Mouse (Mus musculus) intestine, embryonic 14.5 days (tissue): ENCODE measurements around the gene Kcnq4. TPM values are rescaled to one million over a fixed set of nuclear protein-coding genes. Genes with fewer than 3 reads are reported as not detected.

Experiments
- ATAC-seq: fragments of 200-750 bp; cut with Nextera tagmentation; replicated peaks from 2 replicates; pipeline ENCODE4 v1.8.0; 2017; ENCODE audit warnings: low read depth, moderate number of reproducible peaks, moderate TSS enrichment, moderate library complexity; ENCODE audit not compliant: low FRiP score, low TSS enrichment
- DNase-seq: peaks from one replicate; pipeline ENCODE4 v3.0.0-alpha.2; 2018; ENCODE audit warnings: low spot score
- H3K27ac ChIP-seq: fragments of 300-500 bp; sonication (generic); 2 replicates; pipeline ENCODE4 v1.5.1; 2014; ENCODE audit warnings: low read depth, mild to moderate bottlenecking, control low read depth
- H3K27me3 ChIP-seq: fragments of 300-500 bp; sonication (generic); replicated peaks from 2 replicates; pipeline ENCODE4 v1.6.1; 2014; ENCODE audit warnings: low read length, control low read depth; ENCODE audit not compliant: control insufficient read depth, insufficient read depth
- H3K36me3 ChIP-seq: fragments of 300-500 bp; sonication (generic); 2 replicates; pipeline ENCODE4 v1.6.1; 2014; ENCODE audit warnings: low read length, control low read depth; ENCODE audit not compliant: control insufficient read depth, insufficient read depth
- H3K4me1 ChIP-seq: fragments of 300-500 bp; sonication (generic); replicated peaks from 2 replicates; pipeline ENCODE4 v1.6.1; 2014; ENCODE audit warnings: low read length, control low read depth, mixed read lengths; ENCODE audit not compliant: control insufficient read depth, insufficient read depth
- H3K4me2 ChIP-seq: fragments of 300-500 bp; sonication (generic); 2 replicates; pipeline ENCODE4 v1.6.1; 2014; ENCODE audit warnings: low read length
- H3K4me3 ChIP-seq: fragments of 300-500 bp; sonication (generic); 2 replicates; pipeline ENCODE4 v1.5.1; 2014; ENCODE audit warnings: low read depth, low read length, control low read depth, mixed read lengths
- H3K9ac ChIP-seq: fragments of 300-500 bp; sonication (generic); 2 replicates; pipeline ENCODE4 v1.6.1; 2014; ENCODE audit warnings: mild to moderate bottlenecking, low read length
- H3K9me3 ChIP-seq: fragments of 300-500 bp; sonication (generic); 2 replicates; pipeline ENCODE4 v1.6.1; 2016; ENCODE audit warnings: low read length, control low read depth; ENCODE audit not compliant: control insufficient read depth
- WGBS: fragments of 180-500 bp; shearing (Covaris S2); extraction: QIAGEN DNeasy Blood & Tissue Kit; methylation state at CpG from one replicate; pipeline ENCODE4 v1.1.7; 2014; 5-methylcytosine and 5-hydroxymethylcytosine counted together
- polyA plus RNA-seq: library from polyadenylated mRNA; unstranded; fragments of >200 nt; fragmentation: Nextera tagmentation; extraction: Ambion mirVana; gene quantifications from 2 replicates; pipeline ENCODE4 v1.2.1, GENCODE M21; 2014

Gene Kcnq4
- polyA plus RNA-seq, 1 experiment from 2014 or later: 2.1 TPM

DNA sequence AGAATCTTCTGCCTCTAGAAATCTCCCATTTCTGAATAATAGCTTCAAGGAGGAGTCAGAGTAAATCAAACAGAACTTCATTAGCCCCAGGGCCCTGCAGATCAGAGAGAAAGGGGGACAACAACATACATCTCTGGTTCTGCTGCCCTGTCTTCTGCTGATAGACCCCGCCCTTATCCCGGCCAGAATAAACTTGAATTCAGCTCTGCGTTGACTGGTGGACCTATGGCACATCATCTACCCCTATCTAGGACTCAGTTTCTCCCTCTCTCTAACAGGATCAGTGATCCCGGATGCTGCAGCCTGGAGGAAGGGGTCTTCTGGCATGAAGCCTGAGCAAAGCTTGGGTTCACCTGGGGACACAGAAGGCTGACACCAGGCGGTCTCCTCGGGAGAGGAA, 17.8 kb downstream of the Kcnq4 start:
- ATAC-seq (peak; percentile 17; the same call in 1 of the 2 replicates), DNase-seq (no peak)
- Histone ChIP-seq H3K9me3 (no peaks in the 10 kb centered on the region), H3K36me3 (no peaks in the 10 kb centered on the region), H3K27me3 (0 out of 2 replicates have a peak, but pooled peaks cover 5% of the 10 kb centered on the region), H3K4me1 (peaks cover 26% of the 10 kb centered on the region), H3K4me2 (peak overlapping the region; percentile 88), H3K27ac (no peak overlapping the region), H3K9ac (no peak overlapping the region), H3K4me3 (peak overlapping the region; percentile 46)
- WGBS: 31% methylated on average over 6 of the region's 6 CpGs

DNA sequence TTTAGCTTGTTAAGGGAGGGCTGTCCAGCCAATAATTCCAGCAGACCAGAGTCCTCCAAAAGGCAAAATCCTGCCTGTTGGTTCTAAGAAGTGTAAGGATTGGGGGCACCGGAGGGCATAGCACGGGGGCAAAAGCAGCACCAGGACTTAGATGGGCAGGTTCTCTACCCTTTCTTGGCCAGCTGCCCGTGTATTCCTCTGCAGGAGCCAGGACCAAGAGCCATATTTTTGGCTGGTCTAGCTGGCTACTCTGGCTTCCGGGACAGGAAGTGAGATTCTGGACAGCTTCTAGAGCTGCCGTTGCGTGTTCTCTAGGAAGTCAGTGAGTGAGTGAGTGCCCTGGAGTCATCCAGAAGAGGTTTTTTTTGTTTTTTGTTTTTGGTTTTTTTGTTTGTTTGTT, 18.3 kb downstream of the Kcnq4 start:
- H3K27ac ChIP-seq: no peak overlapping the region
- no peak overlapping the region for H3K9ac ChIP-seq
- H3K36me3 ChIP-seq: no peaks in the 10 kb centered on the region
- peaks cover 26% of the 10 kb centered on the region for H3K4me1 ChIP-seq
- WGBS: 41% methylated on average over 6 of the region's 6 CpGs
- H3K27me3 ChIP-seq: 0 out of 2 replicates have a peak, but pooled peaks cover 5% of the 10 kb centered on the region
- H3K4me2 ChIP-seq: no peak overlapping the region
- no peaks in the 10 kb centered on the region for H3K9me3 ChIP-seq
- H3K4me3 ChIP-seq: no peak overlapping the region
- ATAC-seq (no peak), DNase-seq (no peak)

DNA sequence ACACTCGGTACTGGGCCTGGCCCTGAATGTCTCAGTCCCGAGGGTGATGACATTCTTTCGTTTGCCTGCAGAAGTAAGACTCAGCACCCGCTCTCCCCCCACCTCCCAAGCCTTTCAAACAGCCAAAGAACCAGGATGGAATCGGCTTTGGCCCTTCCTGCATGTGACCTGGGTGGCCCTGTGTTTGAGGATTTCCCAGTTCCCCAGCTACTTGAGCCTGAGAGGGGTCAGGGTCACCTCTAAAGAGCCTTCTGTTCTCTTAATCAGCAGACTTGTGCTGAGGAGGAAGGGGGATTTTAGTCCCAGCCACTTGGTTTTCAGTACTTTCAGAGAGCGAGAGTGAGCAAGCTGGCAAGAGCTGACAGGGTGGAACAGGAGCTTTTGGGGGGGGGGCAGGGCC, 19.0 kb downstream of the Kcnq4 start:
- DNase-seq (no peak), ATAC-seq (no peak)
- Histone ChIP-seq H3K27me3 (0 out of 2 replicates have a peak, but pooled peaks cover 5% of the 10 kb centered on the region), H3K4me1 (peaks cover 26% of the 10 kb centered on the region), H3K27ac (no peak overlapping the region), H3K9ac (no peak overlapping the region), H3K4me3 (no peak overlapping the region), H3K9me3 (no peaks in the 10 kb centered on the region), H3K36me3 (no peaks in the 10 kb centered on the region), H3K4me2 (no peak overlapping the region)
- 40% methylated on average over 6 of the region's 6 CpGs for WGBS

DNA sequence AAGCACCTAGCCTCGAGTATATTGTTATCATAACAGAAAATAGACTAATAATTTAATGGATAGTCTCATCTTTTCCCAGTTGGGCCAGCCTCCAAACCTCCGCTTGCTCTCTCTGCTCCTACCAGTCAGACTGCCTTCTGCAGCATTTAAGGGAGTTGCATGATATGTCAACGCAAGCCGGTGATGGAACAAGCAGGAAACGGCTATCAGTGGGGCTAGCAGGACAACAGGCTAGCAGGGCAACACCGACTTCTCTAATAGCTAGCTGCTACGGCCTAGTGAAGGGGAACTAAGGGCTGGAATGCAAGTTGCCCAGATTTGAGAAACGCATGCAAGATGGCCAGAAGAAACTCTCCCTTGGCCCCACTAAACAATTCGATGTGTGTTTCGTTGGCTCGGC, 20.6 kb downstream of the Kcnq4 start:
- 74% methylated on average over 11 of the region's 11 CpGs for WGBS

DNA sequence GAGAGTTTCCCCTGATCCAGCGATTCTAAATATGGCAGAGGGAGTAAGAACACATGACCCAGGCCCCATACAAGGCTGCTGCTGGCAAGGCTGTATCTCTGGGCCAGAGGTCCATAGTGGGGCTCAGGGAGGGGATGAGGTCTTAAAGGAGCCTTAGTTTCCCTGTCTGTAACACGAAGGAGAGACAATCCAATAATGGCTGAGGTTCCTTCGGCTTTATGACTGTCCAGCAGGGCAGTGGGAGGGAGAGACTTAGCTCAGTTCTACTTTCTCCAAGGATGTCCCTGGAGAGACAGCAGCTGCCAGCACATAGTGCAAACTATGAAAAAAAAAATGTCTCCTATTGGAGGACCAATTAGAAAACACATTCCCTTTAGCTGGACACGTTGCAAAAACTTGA, 22.2 kb downstream of the Kcnq4 start:
- H3K4me2 ChIP-seq: no peak overlapping the region
- no peak for ATAC-seq
- H3K27ac ChIP-seq: no peak overlapping the region
- no peak overlapping the region for H3K9ac ChIP-seq
- no peak for DNase-seq
- peaks cover 13% of the 10 kb centered on the region for H3K4me1 ChIP-seq
- H3K27me3 ChIP-seq: no peaks in the 10 kb centered on the region
- 55% methylated on average over 4 of the region's 4 CpGs for WGBS
- H3K9me3 ChIP-seq: no peaks in the 10 kb centered on the region
- H3K4me3 ChIP-seq: no peak overlapping the region
- no peaks in the 10 kb centered on the region for H3K36me3 ChIP-seq

More for the DNA sequence above, 20.6 kb downstream of the Kcnq4 start:
- Histone ChIP-seq H3K4me3 (no peak overlapping the region), H3K9me3 (no peaks in the 10 kb centered on the region), H3K36me3 (no peaks in the 10 kb centered on the region), H3K27me3 (0 out of 2 replicates have a peak, but pooled peaks cover 5% of the 10 kb centered on the region), H3K4me1 (peaks cover 19% of the 10 kb centered on the region), H3K9ac (no peak overlapping the region), H3K4me2 (no peak overlapping the region), H3K27ac (no peak overlapping the region)
- DNase-seq (no peak), ATAC-seq (no peak)

DNA sequence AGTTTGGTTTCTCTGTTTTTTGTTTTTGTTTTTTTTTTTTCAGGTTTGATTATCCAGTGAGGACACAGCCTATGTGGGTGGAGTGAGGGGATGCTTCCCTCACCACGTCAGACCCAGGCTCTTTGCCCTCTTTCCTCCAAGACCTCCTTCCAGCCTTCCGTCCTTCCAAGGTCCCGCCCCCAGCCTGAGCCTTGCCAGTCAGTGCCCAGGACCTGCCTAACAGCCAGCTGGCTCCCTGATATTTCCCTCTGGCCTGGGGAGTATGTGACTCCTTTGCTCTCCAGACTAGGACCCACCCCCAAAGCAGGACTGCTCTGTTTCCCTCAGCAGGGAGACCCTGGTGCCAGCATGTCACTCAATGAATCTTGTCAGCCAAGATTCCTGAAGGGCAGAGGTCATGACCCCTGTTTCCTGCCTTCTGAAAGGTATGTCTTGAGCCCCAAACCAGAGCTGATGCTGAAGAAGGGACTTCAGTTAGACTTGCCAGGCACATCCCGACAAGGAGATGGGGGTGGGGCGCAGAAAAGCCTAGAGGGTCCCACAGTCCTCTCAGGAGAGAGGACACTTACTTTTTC, 22.8 kb downstream of the Kcnq4 start:
- no peak overlapping the region for H3K4me3 ChIP-seq
- DNase-seq: no peak

DNA sequence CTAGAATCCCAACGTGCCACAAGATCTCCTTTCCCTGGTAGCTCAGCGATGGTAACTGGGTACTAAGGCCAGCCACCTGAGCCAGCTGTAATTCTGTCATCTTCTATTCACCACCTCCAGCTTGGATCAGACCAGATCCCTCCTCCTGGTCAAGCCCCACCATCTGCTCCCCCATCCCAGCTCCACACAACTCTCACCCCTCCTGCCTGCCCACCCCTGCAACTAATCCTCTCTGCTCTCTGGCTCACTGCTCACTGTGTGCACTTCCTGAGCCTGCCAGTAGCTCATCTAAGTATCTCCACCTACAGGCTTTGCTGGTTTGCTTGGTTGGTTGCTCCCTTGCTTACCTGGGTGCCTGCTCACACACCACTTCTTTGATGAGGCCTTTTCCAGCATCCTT, 26.8 kb downstream of the Kcnq4 start:
- Histone ChIP-seq H3K4me3 (no peak overlapping the region), H3K27ac (no peak overlapping the region), H3K9me3 (no peaks in the 10 kb centered on the region), H3K4me1 (peaks cover 8% of the 10 kb centered on the region; the same call in 1 of the 2 replicates), H3K9ac (no peak overlapping the region), H3K27me3 (peaks cover 6% of the 10 kb centered on the region; the same call in 1 of the 2 replicates), H3K36me3 (no peaks in the 10 kb centered on the region), H3K4me2 (no peak overlapping the region)
- WGBS: 51% methylated on average over 2 of the region's 2 CpGs
- DNase-seq (no peak), ATAC-seq (no peak)

More for the DNA sequence above, 22.8 kb downstream of the Kcnq4 start:
- no peaks in the 10 kb centered on the region for H3K27me3 ChIP-seq
- no peak for ATAC-seq
- WGBS: 41% methylated on average over 5 of the region's 5 CpGs
- no peak overlapping the region for H3K27ac ChIP-seq
- no peaks in the 10 kb centered on the region for H3K36me3 ChIP-seq
- no peak overlapping the region for H3K4me2 ChIP-seq
- peaks cover 10% of the 10 kb centered on the region for H3K4me1 ChIP-seq
- H3K9ac ChIP-seq: no peak overlapping the region
- H3K9me3 ChIP-seq: no peaks in the 10 kb centered on the region

DNA sequence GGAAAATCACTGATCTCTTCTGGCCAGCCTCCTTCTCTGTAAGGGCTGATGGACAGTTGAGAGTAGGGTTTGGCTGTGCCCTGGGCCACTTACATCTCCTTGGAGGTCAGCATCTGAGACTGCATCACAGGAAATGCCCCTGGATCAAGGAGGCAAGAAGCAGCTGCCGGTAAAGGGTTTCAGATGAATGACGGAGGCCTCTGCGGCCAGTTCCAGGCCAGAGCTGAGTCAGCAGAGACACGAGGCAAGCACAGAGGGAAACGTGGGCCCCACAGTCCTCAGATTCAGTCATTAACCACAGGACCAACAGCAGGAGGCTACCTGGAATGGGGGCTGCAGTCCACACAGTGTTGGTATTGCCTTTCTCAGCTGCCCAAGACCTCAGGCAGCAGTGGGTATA, 29.3 kb downstream of the Kcnq4 start:
- DNase-seq (no peak), ATAC-seq (no peak)
- H3K4me1 ChIP-seq: no peaks in the 10 kb centered on the region
- H3K36me3 ChIP-seq: no peaks in the 10 kb centered on the region
- peaks cover 11% of the 10 kb centered on the region; the same call in 1 of the 2 replicates for H3K27me3 ChIP-seq
- 18% methylated on average over 5 of the region's 5 CpGs for WGBS
- H3K9ac ChIP-seq: no peak overlapping the region
- H3K9me3 ChIP-seq: no peaks in the 10 kb centered on the region
- no peak overlapping the region for H3K27ac ChIP-seq
- no peak overlapping the region for H3K4me3 ChIP-seq
- H3K4me2 ChIP-seq: no peak overlapping the region

DNA sequence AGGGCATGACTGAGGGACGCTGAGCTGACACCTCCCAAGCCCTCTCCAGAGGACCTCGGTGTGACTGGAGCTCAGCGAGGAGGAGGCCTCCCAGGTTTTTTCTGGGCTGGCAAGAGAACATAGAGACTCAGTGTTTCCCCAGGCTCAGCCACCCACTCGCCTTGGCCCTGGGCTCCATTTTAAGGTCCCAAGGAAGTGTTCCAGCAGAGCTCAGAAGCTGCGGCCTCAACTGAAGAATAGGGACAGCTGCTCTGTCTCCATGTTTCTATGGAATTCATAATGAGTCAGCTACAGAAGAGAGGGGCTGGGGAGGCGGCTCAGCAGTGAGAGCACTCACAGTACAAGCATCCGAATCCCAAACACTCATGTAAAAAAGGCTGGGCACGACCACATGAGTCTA, 30.8 kb downstream of the Kcnq4 start:
- Histone ChIP-seq H3K4me2 (no peak overlapping the region), H3K9ac (no peak overlapping the region), H3K4me3 (no peak overlapping the region), H3K9me3 (no peaks in the 10 kb centered on the region), H3K36me3 (no peaks in the 10 kb centered on the region), H3K27me3 (peaks cover 11% of the 10 kb centered on the region; the same call in 1 of the 2 replicates), H3K4me1 (no peaks in the 10 kb centered on the region), H3K27ac (no peak overlapping the region)
- 67% methylated on average over 8 of the region's 8 CpGs for WGBS
- no peak for DNase-seq
- ATAC-seq: no peak
